Comparison of ENCODE assay signal across 8 mouse cellular contexts in genomic region chr1:153665066-153665715, GRCm38 (mm10). TPM values are rescaled to one million over a fixed set of nuclear protein-coding genes. Genes with fewer than 3 reads are reported as not detected.
DNase-seq lines count a peak whose midpoint lies in the region; ATAC-seq and TF ChIP-seq lines count a peak whose summit lies in the region.

No protein-coding gene starts in this region.

- 6% methylated on average over 10 of the region's 10 CpGs for WGBS in lung, embryonic 14.5 days
- 5% methylated on average over 10 of the region's 10 CpGs for WGBS in hindbrain, postnatal 0 days
- WGBS in neural tube, embryonic 11.5 days = 0% methylated on average over 10 of the region's 10 CpGs

- peak; percentile 57; the same call in 1 of the 2 replicates for ATAC-seq in lung, embryonic 14.5 days (ENCODE audit: insufficient read depth)
- ATAC-seq in hindbrain, postnatal 0 days = peak; percentile 78
- ATAC-seq in neural tube, embryonic 11.5 days (ENCODE audit: insufficient read depth, low FRiP score, low TSS enrichment) = peak; percentile 55
- no peak for ATAC-seq in inflammation-experienced regulatory T-cells, adult 6 months

- H3K4me3 ChIP-seq in lung, embryonic 14.5 days (ENCODE audit: low read depth, low read length) = no peak overlapping the region
- peak overlapping the region; percentile 13; the same call in 1 of the 2 replicates for H3K4me3 ChIP-seq in hindbrain, postnatal 0 days (ENCODE audit: low read length)
- no peak overlapping the region for H3K4me3 ChIP-seq in neural tube, embryonic 11.5 days (ENCODE audit: low read depth, low read length)

- TF ChIP-seq CTCF in lung, embryonic 14.5 days (IDR thresholded peaks at IDR 0.05; ENCODE audit: low read depth) = peak; percentile 49; the same call in 1 of the 2 replicates
- TF ChIP-seq CTCF in hindbrain, postnatal 0 days (IDR thresholded peaks at IDR 0.05; ENCODE audit: low read depth) = peak; percentile 60

- H3K27me3 ChIP-seq in lung, embryonic 14.5 days (ENCODE audit: insufficient read depth, low read length) = peaks cover 2% of the 10 kb centered on the region; the same call in 1 of the 2 replicates
- no peaks in the 10 kb centered on the region for H3K27me3 ChIP-seq in hindbrain, postnatal 0 days (ENCODE audit: insufficient read depth, low read length)
- H3K27me3 ChIP-seq in neural tube, embryonic 11.5 days (ENCODE audit: control insufficient read depth, insufficient read depth, low read length) = 0 out of 2 replicates have a peak, but pooled peaks cover 3% of the 10 kb centered on the region

- H3K4me2 ChIP-seq in lung, embryonic 14.5 days = no peak overlapping the region
- H3K4me2 ChIP-seq in hindbrain, postnatal 0 days (ENCODE audit: low read depth, low read length) = peak overlapping the region; percentile 39
- H3K4me2 ChIP-seq in neural tube, embryonic 11.5 days (ENCODE audit: low read depth) = peak overlapping the region; percentile 31

- DNase-seq in lung, embryonic 14.5 days = peak; percentile 50
- DNase-seq in lung, adult 18-20 months = no peak
- peak; percentile 47 for DNase-seq in embryo, embryonic 9.5 days (ENCODE audit: extremely low spot score)
- peak; percentile 84 for DNase-seq in hindbrain, postnatal 0 days (ENCODE audit: low spot score)
- peak; percentile 72 for DNase-seq in neural tube, embryonic 11.5 days (ENCODE audit: low spot score)
- no peak for DNase-seq in urinary bladder, postnatal 36 days (ENCODE audit: low spot score in 2 of 2)
- no peak for DNase-seq in ovary, postnatal 10 days (ENCODE audit: low spot score)

- no peak overlapping the region for H3K27ac ChIP-seq in lung, embryonic 14.5 days (ENCODE audit: low read depth)
- peak overlapping the region; percentile 68 for H3K27ac ChIP-seq in hindbrain, postnatal 0 days
- H3K27ac ChIP-seq in neural tube, embryonic 11.5 days (ENCODE audit: low read depth, low read length) = peak overlapping the region; percentile 63

- H3K9ac ChIP-seq in lung, embryonic 14.5 days = no peak overlapping the region
- H3K9ac ChIP-seq in hindbrain, postnatal 0 days (replicated peaks; ENCODE audit: low read length) = peak overlapping the region; percentile 28
- peak overlapping the region; percentile 24; the same call in 1 of the 2 replicates for H3K9ac ChIP-seq in neural tube, embryonic 11.5 days (ENCODE audit: low read length)

- H3K9me3 ChIP-seq in lung, embryonic 14.5 days (ENCODE audit: low read depth, low read length) = no peaks in the 10 kb centered on the region
- H3K9me3 ChIP-seq in hindbrain, postnatal 0 days (ENCODE audit: low read length) = no peaks in the 10 kb centered on the region
- no peaks in the 10 kb centered on the region for H3K9me3 ChIP-seq in neural tube, embryonic 11.5 days (ENCODE audit: control insufficient read depth, low read length)

- H3K36me3 ChIP-seq in lung, embryonic 14.5 days (ENCODE audit: insufficient read depth) = no peaks in the 10 kb centered on the region
- H3K36me3 ChIP-seq in hindbrain, postnatal 0 days (ENCODE audit: insufficient read depth, low read length) = no peaks in the 10 kb centered on the region
- H3K36me3 ChIP-seq in neural tube, embryonic 11.5 days (ENCODE audit: control insufficient read depth, insufficient read depth, low read length) = no peaks in the 10 kb centered on the region

- peaks cover 5% of the 10 kb centered on the region; the same call in 1 of the 2 replicates for H3K4me1 ChIP-seq in lung, embryonic 14.5 days (ENCODE audit: insufficient read depth)
- peaks cover 26% of the 10 kb centered on the region for H3K4me1 ChIP-seq in hindbrain, postnatal 0 days (ENCODE audit: insufficient read depth, low read length)
- H3K4me1 ChIP-seq in neural tube, embryonic 11.5 days (ENCODE audit: control insufficient read depth, insufficient read depth, low read length) = peaks cover 43% of the 10 kb centered on the region

RNA-seq across cellular contexts. Expression of gene Rgs8, which starts 12.4 kb away (rescaled TPM):
- polyA plus RNA-seq in lung, embryonic 14.5 days (2014; fragmentation: Nextera tagmentation; extraction: Ambion mirVana) = 0.14 and 0.20 TPM in 2 replicates
- total RNA-seq in hindbrain, postnatal 0 days (2014; rRNA removed) = 23.9 and 40.1 TPM in 2 replicates
- 12.5 and 14.1 TPM in 2 replicates for polyA plus RNA-seq in hindbrain, postnatal 0 days (2015; fragmentation: Nextera tagmentation; extraction: Ambion mirVana)
- 8.1 and 9.8 TPM in 2 replicates for polyA plus RNA-seq in neural tube, embryonic 11.5 days (2014; fragmentation: Nextera tagmentation; extraction: Ambion mirVana)
- under 1 TPM; 0.35 to 0.68 (median 0.36) TPM for polyA plus RNA-seq in inflammation-experienced regulatory T-cells, adult 6 months (2017; shearing (Covaris generic))

Comparison
In these comparisons a context has a peak if more than half of its experiments do, and no peak if none do; other contexts are left out.
1. DNase-seq: peak in lung, embryonic 14.5 days (single experiment), embryo, embryonic 9.5 days (single experiment), hindbrain, postnatal 0 days (single experiment) and neural tube, embryonic 11.5 days (single experiment); none in lung, adult 18-20 months (0 of 2), urinary bladder, postnatal 36 days (0 of 2) and ovary, postnatal 10 days (single experiment).